ENCODE assay signal across 3 mouse cellular contexts in genomic region chr12:77526581-77526980, GRCm38 (mm10).
DNase-seq lines count a peak whose midpoint lies in the region; TF ChIP-seq lines count a peak whose summit lies in the region.
"Not testable (repeated sequence)": the region's sequence is repeated elsewhere in the genome, so short reads cannot be mapped to it uniquely, and the experiment has no call there.

No protein-coding gene starts in this region.

- peak overlapping the region; percentile 75 for H3K27ac ChIP-seq in cerebellum, adult 2 months (ENCODE audit: insufficient read depth, low read length)

- peaks cover 28% of the 10 kb centered on the region for H3K4me1 ChIP-seq in cerebellum, adult 2 months (ENCODE audit: control insufficient read depth, insufficient read depth, low read length)

- WGBS in cerebellum, adult 2 months = 85% methylated on average over 14 of the region's 14 CpGs

- H3K27me3 ChIP-seq in cerebellum, adult 2 months (ENCODE audit: control insufficient read depth, insufficient read depth, low read length) = not testable (repeated sequence)

- peak in 1 of 2 experiments; percentile 21 for DNase-seq in cerebellum, adult 2 months
- peak; percentile 70 for DNase-seq in heart, adult 11 months
- DNase-seq in testis, postnatal 10 days (ENCODE audit: low spot score) = peak; percentile 28

- not testable (repeated sequence) for H3K4me3 ChIP-seq in cerebellum, adult 2 months (replicated peaks; ENCODE audit: insufficient read depth, low read depth, low read length)

- TF ChIP-seq CTCF in cerebellum, adult 2 months (IDR thresholded peaks at IDR 0.05; ENCODE audit: borderline replicate concordance, insufficient read depth, low read depth, low read length) = not testable (repeated sequence)

- not testable (repeated sequence) for TF ChIP-seq POLR2A in cerebellum, adult 2 months (IDR thresholded peaks at IDR 0.05; ENCODE audit: borderline replicate concordance, insufficient read depth, low read length)
